8 mouse cellular contexts compared by ENCODE assay signal in the genomic region with DNA sequence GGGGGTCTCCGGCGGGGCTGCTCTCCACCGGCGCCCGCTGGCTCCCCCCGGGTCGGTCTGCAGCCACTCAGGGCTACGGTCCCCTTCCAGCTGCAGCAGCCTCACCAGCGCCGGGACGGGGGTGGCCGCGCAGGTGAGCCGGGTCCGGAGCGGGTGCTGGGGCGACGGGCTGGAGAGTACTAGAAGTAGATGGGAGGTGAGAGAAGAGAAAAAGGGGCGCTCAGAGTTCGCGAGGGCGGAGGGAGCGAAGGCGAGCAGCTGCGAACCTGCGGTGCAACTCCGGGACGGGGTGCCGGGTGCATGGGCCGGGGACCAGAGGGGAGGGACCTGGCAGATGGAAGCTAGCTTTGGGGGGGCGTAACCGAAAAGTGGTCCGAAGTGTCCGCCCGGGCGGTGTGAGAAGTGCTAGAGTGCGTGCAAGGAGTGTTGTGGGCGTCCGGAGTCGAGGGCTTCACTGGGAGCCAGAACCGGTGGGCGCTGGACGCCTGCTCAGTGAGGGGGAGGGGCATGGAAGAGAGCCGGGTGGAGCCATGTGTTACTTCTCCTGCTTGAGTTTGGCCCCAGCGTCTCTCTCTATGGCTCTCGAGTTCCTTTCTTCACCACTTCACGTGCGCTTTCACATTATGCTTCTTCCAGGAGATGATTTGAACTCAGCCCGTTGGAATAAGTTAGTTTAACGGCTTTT. TPM values are rescaled to one million over a fixed set of nuclear protein-coding genes. Genes with fewer than 3 reads are reported as not detected.
DNase-seq lines count a peak whose midpoint lies in the region; ATAC-seq lines count a peak whose summit lies in the region.

No protein-coding gene starts in this region.

- peak overlapping the region; percentile 72 for H3K9ac ChIP-seq in hindbrain, embryonic 15.5 days
- peak overlapping the region; percentile 84 for H3K9ac ChIP-seq in limb, embryonic 11.5 days (ENCODE audit: low read length)

- under 1% methylated on average over 50 of the region's 50 CpGs for WGBS in hindbrain, embryonic 15.5 days
- WGBS in limb, embryonic 11.5 days, result under 1% methylated on average over 50 of the region's 50 CpGs
- WGBS in midbrain, embryonic 10.5 days, result under 1% methylated on average over 50 of the region's 50 CpGs

- H3K27me3 ChIP-seq in hindbrain, embryonic 15.5 days, result 0 out of 2 replicates have a peak, but pooled peaks cover 3% of the 10 kb centered on the region
- no peaks in the 10 kb centered on the region for H3K27me3 ChIP-seq in limb, embryonic 11.5 days (ENCODE audit: control insufficient read depth, insufficient read depth, low read length)
- H3K27me3 ChIP-seq in midbrain, embryonic 10.5 days (ENCODE audit: low read depth, poor library complexity, severe bottlenecking), result peaks cover 25% of the 10 kb centered on the region

- H3K4me1 ChIP-seq in hindbrain, embryonic 15.5 days (replicated peaks), result peaks cover 29% of the 10 kb centered on the region
- peaks cover 29% of the 10 kb centered on the region for H3K4me1 ChIP-seq in limb, embryonic 11.5 days (ENCODE audit: control insufficient read depth, insufficient read depth, low read length)
- peaks cover 38% of the 10 kb centered on the region for H3K4me1 ChIP-seq in midbrain, embryonic 10.5 days

- no peaks in the 10 kb centered on the region for H3K36me3 ChIP-seq in hindbrain, embryonic 15.5 days
- no peaks in the 10 kb centered on the region for H3K36me3 ChIP-seq in limb, embryonic 11.5 days (ENCODE audit: control insufficient read depth, insufficient read depth, low read length)
- H3K36me3 ChIP-seq in midbrain, embryonic 10.5 days, result no peaks in the 10 kb centered on the region

- ATAC-seq in hindbrain, embryonic 15.5 days (ENCODE audit: low FRiP score, low read depth), result peak; percentile 79
- ATAC-seq in limb, embryonic 11.5 days (ENCODE audit: insufficient number of reproducible peaks, low FRiP score, low TSS enrichment, low read depth), result peak; percentile 70
- no peak for ATAC-seq in activated CD4-positive, CD25-positive, alpha-beta regulatory T cell, adult 4 months

- no peaks in the 10 kb centered on the region for H3K9me3 ChIP-seq in hindbrain, embryonic 15.5 days
- no peaks in the 10 kb centered on the region for H3K9me3 ChIP-seq in limb, embryonic 11.5 days (ENCODE audit: control insufficient read depth, low read length)
- H3K9me3 ChIP-seq in midbrain, embryonic 10.5 days (replicated peaks), result no peaks in the 10 kb centered on the region

- H3K27ac ChIP-seq in hindbrain, embryonic 15.5 days (replicated peaks), result no peak overlapping the region
- H3K27ac ChIP-seq in limb, embryonic 11.5 days (replicated peaks; ENCODE audit: low read depth, low read length), result no peak overlapping the region
- peak overlapping the region; percentile 90 for H3K27ac ChIP-seq in midbrain, embryonic 10.5 days (replicated peaks)

- peak overlapping the region; percentile 98 for H3K4me2 ChIP-seq in hindbrain, embryonic 15.5 days
- peak overlapping the region; percentile 64 for H3K4me2 ChIP-seq in limb, embryonic 11.5 days (ENCODE audit: low read depth, severe bottlenecking)

- DNase-seq in MEL-GATA-1-ER (ENCODE audit: extremely low read depth, low read depth), result peak; percentile 45
- peak; percentile 58 for DNase-seq in c-Kit-positive CD71-positive TER-119-negative erythroid progenitor cells, embryonic 14.5 days (ENCODE audit: low read depth)
- peak; percentile 28 to 31 for DNase-seq in gastrocnemius, adult 8-10 months (ENCODE audit: low spot score in 2 of 2)
- DNase-seq in limb, embryonic 11.5 days (ENCODE audit: low spot score), result peak; percentile 85
- DNase-seq in midbrain, embryonic 10.5 days (ENCODE audit: low spot score), result peak; percentile 74
- DNase-seq in right cerebral cortex, postnatal 4 days, result peak; percentile 35

- H3K4me3 ChIP-seq in hindbrain, embryonic 15.5 days, result peak overlapping the region; percentile 92
- H3K4me3 ChIP-seq in limb, embryonic 11.5 days (ENCODE audit: low read depth, low read length), result peak overlapping the region; percentile 83
- H3K4me3 ChIP-seq in midbrain, embryonic 10.5 days, result peak overlapping the region; percentile 98

RNA-seq across cellular contexts. Expression of a gene that starts 0.5 kb away (rescaled TPM):
- total RNA-seq in gastrocnemius, adult 8-10 months (2022), result 1 to 10 TPM; 1.4 to 2.6 (median 2.5) TPM
- polyA plus RNA-seq in hindbrain, embryonic 15.5 days (2015; fragmentation: Nextera tagmentation; extraction: Ambion mirVana), result 3.1 and 3.6 TPM in 2 replicates
- polyA plus RNA-seq in limb, embryonic 11.5 days (2014; fragmentation: Nextera tagmentation; extraction: Ambion mirVana), result 16.8 and 17.0 TPM in 2 replicates
- 6.7 and 7.7 TPM in 2 replicates for polyA plus RNA-seq in midbrain, embryonic 10.5 days (2016; fragmentation: Nextera tagmentation; extraction: Ambion mirVana)
- polyA plus RNA-seq in activated CD4-positive, CD25-positive, alpha-beta regulatory T cell, adult 4 months (2017; shearing (Covaris generic)), result 10 to 100 TPM; 17.4 to 21.9 TPM

RNA-seq across cellular contexts. Expression of a gene that starts 27.2 kb away (rescaled TPM):
- total RNA-seq in gastrocnemius, adult 8-10 months (2022), result 10 to 100 TPM; 19.8 to 28.9 (median 24.2) TPM
- polyA plus RNA-seq in hindbrain, embryonic 15.5 days (2015; fragmentation: Nextera tagmentation; extraction: Ambion mirVana), result 60.5 and 66.2 TPM in 2 replicates
- 80.4 and 84.7 TPM in 2 replicates for polyA plus RNA-seq in limb, embryonic 11.5 days (2014; fragmentation: Nextera tagmentation; extraction: Ambion mirVana)
- polyA plus RNA-seq in midbrain, embryonic 10.5 days (2016; fragmentation: Nextera tagmentation; extraction: Ambion mirVana), result 91.6 and 97.6 TPM in 2 replicates
- polyA plus RNA-seq in activated CD4-positive, CD25-positive, alpha-beta regulatory T cell, adult 4 months (2017; shearing (Covaris generic)), result 10 to 100 TPM; 40.8 to 49.2 TPM

RNA-seq across cellular contexts. Expression of a gene that starts 47.2 kb away (rescaled TPM):
- total RNA-seq in gastrocnemius, adult 8-10 months (2022), result 10 to 100 TPM; 49.1 to 55.1 (median 51.9) TPM
- 137 and 140 TPM in 2 replicates for polyA plus RNA-seq in hindbrain, embryonic 15.5 days (2015; fragmentation: Nextera tagmentation; extraction: Ambion mirVana)
- 133 and 141 TPM in 2 replicates for polyA plus RNA-seq in limb, embryonic 11.5 days (2014; fragmentation: Nextera tagmentation; extraction: Ambion mirVana)
- polyA plus RNA-seq in midbrain, embryonic 10.5 days (2016; fragmentation: Nextera tagmentation; extraction: Ambion mirVana), result 123 and 131 TPM in 2 replicates
- polyA plus RNA-seq in activated CD4-positive, CD25-positive, alpha-beta regulatory T cell, adult 4 months (2017; shearing (Covaris generic)), result 10 to 100 TPM; 64.4 to 70.1 TPM

Comparison
In these comparisons a context has a peak if more than half of its experiments do, and no peak if none do; other contexts are left out.
1. DNase-seq: peak in every context shown above with its lines; median percentile 85 in limb, embryonic 11.5 days; 74 in midbrain, embryonic 10.5 days; 58 in c-Kit-positive CD71-positive TER-119-negative erythroid progenitor cells, embryonic 14.5 days; 45 in MEL-GATA-1-ER; 35 in right cerebral cortex, postnatal 4 days; 30 in gastrocnemius, adult 8-10 months.